Mouse (Mus musculus) G1E (cell line): ENCODE data around the gene Nrap.

Experiments used
- CTCF ChIP-seq: IDR thresholded peaks from 2 replicates; pipeline ENCODE4 v1.5.1; 2012; ENCODE audit warnings: low read depth, low read length, inconsistent platforms, mixed read lengths
- TAL1 ChIP-seq: conservative IDR thresholded peaks from 2 replicates; pipeline ENCODE4 v1.6.1; 2012; ENCODE audit warnings: low read depth, low read length, inconsistent platforms, mixed read lengths

DNA sequence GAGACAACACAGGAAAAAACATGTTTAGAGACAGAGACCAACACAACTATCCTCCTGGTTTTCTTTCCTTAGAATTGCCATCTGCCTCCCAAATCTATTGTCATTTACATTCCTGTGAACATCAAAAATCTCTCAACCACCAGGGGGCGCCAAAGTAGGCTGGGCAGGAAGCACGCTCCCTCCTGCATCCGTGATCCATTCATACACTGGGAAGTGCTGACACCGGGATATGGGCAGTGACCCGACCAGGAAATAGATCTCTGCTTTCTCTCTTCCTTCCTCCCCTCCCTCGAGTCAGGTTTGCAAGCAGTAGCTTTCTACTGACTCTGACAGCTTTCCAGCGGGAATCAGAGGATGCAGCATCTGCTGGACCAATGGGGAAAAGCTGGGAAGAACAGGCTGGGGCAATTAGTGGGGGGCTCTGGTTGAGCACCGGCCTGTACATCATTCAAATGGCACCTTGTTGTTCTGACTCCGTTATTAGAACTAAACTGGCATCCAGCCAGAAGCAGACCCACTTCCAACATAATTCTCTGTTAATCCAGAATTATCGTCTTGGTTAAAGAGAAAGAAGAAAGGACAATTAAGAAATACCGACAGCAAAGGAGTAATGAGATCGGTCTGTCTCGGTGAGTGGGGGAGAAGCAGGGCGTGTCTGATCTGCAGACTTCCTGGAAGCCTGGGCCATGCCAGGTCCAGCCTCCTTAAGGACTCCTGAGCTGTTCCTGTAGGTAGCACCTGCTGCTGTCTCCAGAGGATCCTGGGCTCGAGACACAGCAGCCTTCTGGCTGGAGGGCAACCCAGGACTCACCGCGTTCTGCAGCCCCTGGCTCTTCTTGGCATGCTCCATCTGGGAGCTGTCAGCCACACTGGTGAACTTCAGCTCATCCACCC, 33.1 kb downstream of the Nrap start:
- TF ChIP-seq CTCF (peak; percentile 68; the same call in 1 of the 2 replicates), TAL1 (no peak)
